Mouse (Mus musculus) bone marrow macrophage, adult 2 months (primary cell): ENCODE data around the gene Foxd3.

Experiments used
- CTCF ChIP-seq: IDR thresholded peaks from 2 replicates; pipeline ENCODE4 v1.5.1; 2012; ENCODE audit warnings: low read depth, mild to moderate bottlenecking, low read length, moderate library complexity
- POLR2A ChIP-seq: IDR thresholded peaks from 2 replicates; pipeline ENCODE4 v1.6.1; 2012; ENCODE audit warnings: mild to moderate bottlenecking, low read depth, low read length, borderline replicate concordance

DNA sequence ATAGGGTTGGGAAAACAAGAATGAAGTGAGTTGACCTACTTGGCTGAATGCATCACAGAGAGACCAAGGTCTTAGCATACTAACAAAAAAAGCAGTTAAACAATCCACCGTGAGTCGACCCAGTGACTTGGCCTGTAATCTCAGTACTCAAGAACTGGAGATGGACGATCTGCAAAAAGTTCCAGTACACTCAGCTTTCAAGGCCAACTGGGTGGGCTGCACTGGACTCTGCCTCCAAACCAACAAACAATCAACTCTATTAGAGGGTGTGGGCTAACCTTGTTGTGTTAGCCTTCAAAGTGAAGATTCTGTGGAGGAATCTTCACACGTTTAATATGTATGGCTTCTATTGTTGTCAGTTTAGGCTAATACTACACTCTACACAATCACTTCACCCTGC lies 20.1 kb upstream of the Foxd3 start:
- TF ChIP-seq POLR2A (no peak), CTCF (no peak)
